Mouse (Mus musculus) midbrain, postnatal 0 days (tissue): ENCODE results near the gene Dbn1. TPM values are rescaled to one million over a fixed set of nuclear protein-coding genes. Genes with fewer than 3 reads are reported as not detected.

Source experiments
- ATAC-seq: fragments of 200-750 bp; cut with Nextera tagmentation; 2 replicates; pipeline ENCODE4 v1.8.0; 2017; ENCODE audit warnings: moderate number of reproducible peaks, mild to moderate bottlenecking, moderate TSS enrichment, moderate library complexity; ENCODE audit not compliant: low FRiP score
- DNase-seq: peaks from one replicate; pipeline ENCODE4 v3.0.0-alpha.2; 2015; ENCODE audit warnings: low spot score
- H3K27ac ChIP-seq: fragments of 300-500 bp; sonication (generic); 2 replicates; pipeline ENCODE4 v1.5.1; 2014; ENCODE audit warnings: low read depth, mild to moderate bottlenecking, low read length, mixed read lengths
- H3K27me3 ChIP-seq: fragments of 300-500 bp; sonication (generic); 2 replicates; pipeline ENCODE4 v1.6.1; 2014; ENCODE audit warnings: low read length, control low read depth, mixed read lengths; ENCODE audit not compliant: insufficient read depth
- H3K36me3 ChIP-seq: fragments of 300-500 bp; sonication (generic); 2 replicates; pipeline ENCODE4 v1.6.1; 2014; ENCODE audit warnings: low read length, control low read depth, mixed read lengths; ENCODE audit not compliant: insufficient read depth
- H3K4me1 ChIP-seq: fragments of 300-500 bp; sonication (generic); 2 replicates; pipeline ENCODE4 v1.6.1; 2014; ENCODE audit warnings: mild to moderate bottlenecking, control low read depth, antibody characterized with exemption, low read length, mixed read lengths; ENCODE audit not compliant: insufficient read depth
- H3K4me2 ChIP-seq: fragments of 300-500 bp; sonication (generic); 2 replicates; pipeline ENCODE4 v1.6.1; 2014; ENCODE audit warnings: low read depth, mild to moderate bottlenecking, low read length, mixed read lengths; ENCODE audit not compliant: poor library complexity, severe bottlenecking
- H3K4me3 ChIP-seq: fragments of 300-500 bp; sonication (generic); 2 replicates; pipeline ENCODE4 v1.5.1; 2014; ENCODE audit warnings: low read depth, mild to moderate bottlenecking, low read length, moderate library complexity
- H3K9ac ChIP-seq: fragments of 300-500 bp; sonication (generic); replicated peaks from 2 replicates; pipeline ENCODE4 v1.6.1; 2014; ENCODE audit warnings: mild to moderate bottlenecking, low read length, moderate library complexity, mixed read lengths; ENCODE audit not compliant: poor library complexity, severe bottlenecking
- H3K9me3 ChIP-seq: fragments of 300-500 bp; sonication (generic); 2 replicates; pipeline ENCODE4 v1.6.1; 2016; ENCODE audit warnings: low read length, control low read depth
- CTCF ChIP-seq: IDR thresholded peaks from 2 replicates; pipeline ENCODE4 v1.5.1; 2016; ENCODE audit warnings: antibody characterized with exemption, mild to moderate bottlenecking
- WGBS: fragments of 180-500 bp; shearing (Covaris S2); extraction: QIAGEN DNeasy Blood & Tissue Kit; methylation state at CpG from one replicate; pipeline ENCODE4 v1.1.7; 2014; 5-methylcytosine and 5-hydroxymethylcytosine counted together
- polyA plus RNA-seq: library from polyadenylated mRNA; unstranded; fragments of >200 nt; fragmentation: Nextera tagmentation; extraction: Ambion mirVana; gene quantifications from 2 replicates; pipeline ENCODE4 v1.2.1, GENCODE M21; 2015
- total RNA-seq: library from RNA; depleted of rRNA; stranded (reverse); fragments of >200 nt; gene quantifications from 2 replicates; pipeline ENCODE4 v1.2.3, GENCODE M21; 2014

Dbn1 gene
- total and polyA plus RNA-seq, 2 experiments from 2014 or later: 484 to 510 TPM

DNA sequence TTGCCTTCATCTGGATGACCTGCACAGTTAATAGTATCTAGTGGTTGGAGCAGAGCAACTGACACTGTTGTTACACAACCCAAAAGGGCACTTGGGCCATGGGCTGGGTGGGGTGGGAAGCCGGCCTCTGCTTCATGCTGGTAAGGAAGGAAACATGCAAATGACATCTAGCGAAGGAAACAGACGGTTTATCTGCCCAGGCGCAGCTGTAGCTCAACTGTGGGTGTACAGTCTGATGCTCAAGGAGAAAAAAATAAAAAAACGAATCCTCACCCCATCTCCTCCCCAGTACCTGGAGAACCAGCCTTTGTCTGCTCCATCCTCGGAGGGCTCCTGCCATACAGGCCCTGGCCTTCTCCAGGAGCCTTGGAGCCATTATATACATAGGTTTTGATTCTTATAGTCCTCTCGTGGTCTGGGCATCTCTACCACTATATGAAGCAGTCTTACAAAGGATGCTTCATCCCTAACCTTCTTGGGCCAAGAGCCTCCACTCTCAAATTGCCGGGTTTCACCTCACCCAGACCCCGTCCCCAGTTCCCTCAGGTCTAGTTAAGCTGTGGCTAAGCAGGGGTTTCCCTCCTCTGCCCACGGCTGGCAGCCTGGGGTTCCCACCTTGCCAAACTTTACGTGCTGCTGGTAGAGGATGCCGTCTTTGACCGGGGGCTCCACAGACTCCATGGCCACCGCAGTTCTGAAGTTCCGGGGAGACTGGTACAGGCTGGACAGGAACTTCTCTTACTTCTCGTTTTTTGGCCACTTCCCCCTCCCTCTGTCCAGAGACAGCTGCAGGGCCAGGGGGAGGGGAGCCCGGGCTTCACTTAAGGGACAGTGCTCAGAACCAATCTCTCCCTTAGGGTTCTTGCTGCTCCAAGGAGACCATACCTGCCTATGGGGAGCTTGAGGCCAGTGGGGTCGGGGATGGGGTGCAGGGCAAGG is 40.2 kb upstream of the Dbn1 start:
- H3K9me3 ChIP-seq: no peaks in the 10 kb centered on the region
- TF ChIP-seq CTCF: no peak
- H3K4me1 ChIP-seq: no peaks in the 10 kb centered on the region
- peaks cover 31% of the 10 kb centered on the region for H3K36me3 ChIP-seq
- H3K4me3 ChIP-seq: no peak overlapping the region
- no peak overlapping the region for H3K27ac ChIP-seq
- H3K27me3 ChIP-seq: no peaks in the 10 kb centered on the region
- no peak overlapping the region for H3K4me2 ChIP-seq
- DNase-seq: no peak
- no peak overlapping the region for H3K9ac ChIP-seq
- WGBS: 77% methylated on average over 18 of the region's 18 CpGs
- no peak for ATAC-seq

DNA sequence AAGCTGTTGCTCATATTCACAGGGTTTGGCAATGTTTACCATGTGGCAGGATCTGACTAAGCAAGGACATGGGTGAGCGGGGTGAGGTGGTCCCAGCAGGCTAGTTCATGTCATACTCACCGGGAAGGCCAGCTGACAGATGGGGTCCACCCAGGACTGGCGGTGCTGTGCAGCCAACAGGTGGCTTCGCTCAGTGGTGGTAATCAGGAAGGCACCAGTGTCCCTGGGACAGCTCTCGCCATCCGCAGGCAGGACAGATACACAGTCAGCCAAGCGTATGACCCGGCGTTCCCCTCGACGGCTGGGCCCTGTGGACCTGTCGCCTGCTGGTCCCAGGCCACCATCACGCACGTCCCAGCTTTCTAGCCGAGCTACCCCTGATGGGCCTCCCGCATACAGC is 39.3 kb upstream of the Dbn1 start:
- no peak for ATAC-seq
- TF ChIP-seq CTCF: no peak

DNA sequence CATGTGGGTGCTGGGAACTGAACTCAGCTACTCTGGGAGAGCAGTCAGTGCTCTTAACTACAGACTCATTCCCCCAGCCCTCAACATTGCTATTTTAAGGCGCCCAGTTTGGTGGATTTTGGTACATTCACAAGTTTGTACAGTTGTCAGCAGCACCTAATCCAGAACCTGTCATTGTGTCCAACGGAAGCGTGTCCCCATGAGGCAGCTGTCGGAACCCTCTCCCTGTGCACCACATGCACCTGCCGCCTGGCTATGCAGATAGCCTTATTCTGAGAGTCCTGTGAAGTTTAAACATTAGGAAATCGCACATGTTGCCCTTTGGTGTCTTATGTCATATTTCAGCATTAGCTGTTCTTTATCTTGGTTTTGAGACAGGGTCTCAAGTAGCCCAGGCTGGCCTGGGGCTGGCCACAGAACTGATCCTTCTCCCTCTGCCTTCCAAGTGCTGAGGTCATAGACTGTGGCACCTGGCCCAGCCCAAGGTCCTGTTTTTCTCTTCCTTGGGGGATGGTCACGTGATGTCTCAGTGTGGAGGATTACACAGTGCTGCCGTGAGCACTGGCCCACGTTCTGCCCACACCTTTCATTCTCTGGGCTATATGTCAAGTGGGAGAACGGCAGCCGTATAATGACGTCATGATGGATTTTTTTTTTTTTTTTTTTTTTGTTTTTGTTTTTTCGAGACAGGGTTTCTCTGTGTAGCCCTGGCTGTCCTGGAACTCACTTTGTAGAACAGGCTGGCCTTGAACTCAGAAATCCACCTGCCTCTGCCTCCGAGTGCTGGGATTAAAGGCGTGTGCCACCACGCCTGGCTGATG is 38.0 kb upstream of the Dbn1 start:
- no peak for DNase-seq
- 83% methylated on average over 16 of the region's 16 CpGs for WGBS
- Histone ChIP-seq H3K9ac (no peak overlapping the region), H3K4me2 (no peak overlapping the region), H3K36me3 (peaks cover 17% of the 10 kb centered on the region; the same call in 1 of the 2 replicates), H3K27me3 (no peaks in the 10 kb centered on the region), H3K27ac (no peak overlapping the region), H3K9me3 (no peaks in the 10 kb centered on the region), H3K4me1 (no peaks in the 10 kb centered on the region), H3K4me3 (no peak overlapping the region)
- no peak for TF ChIP-seq CTCF
- ATAC-seq: no peak

More for the DNA sequence above, 39.3 kb upstream of the Dbn1 start:
- no peak overlapping the region for H3K4me3 ChIP-seq
- no peaks in the 10 kb centered on the region for H3K4me1 ChIP-seq
- H3K36me3 ChIP-seq: peaks cover 29% of the 10 kb centered on the region
- H3K4me2 ChIP-seq: no peak overlapping the region
- no peaks in the 10 kb centered on the region for H3K9me3 ChIP-seq
- H3K27ac ChIP-seq: no peak overlapping the region
- H3K27me3 ChIP-seq: no peaks in the 10 kb centered on the region
- WGBS: 87% methylated on average over 16 of the region's 16 CpGs
- no peak for DNase-seq
- no peak overlapping the region for H3K9ac ChIP-seq

DNA sequence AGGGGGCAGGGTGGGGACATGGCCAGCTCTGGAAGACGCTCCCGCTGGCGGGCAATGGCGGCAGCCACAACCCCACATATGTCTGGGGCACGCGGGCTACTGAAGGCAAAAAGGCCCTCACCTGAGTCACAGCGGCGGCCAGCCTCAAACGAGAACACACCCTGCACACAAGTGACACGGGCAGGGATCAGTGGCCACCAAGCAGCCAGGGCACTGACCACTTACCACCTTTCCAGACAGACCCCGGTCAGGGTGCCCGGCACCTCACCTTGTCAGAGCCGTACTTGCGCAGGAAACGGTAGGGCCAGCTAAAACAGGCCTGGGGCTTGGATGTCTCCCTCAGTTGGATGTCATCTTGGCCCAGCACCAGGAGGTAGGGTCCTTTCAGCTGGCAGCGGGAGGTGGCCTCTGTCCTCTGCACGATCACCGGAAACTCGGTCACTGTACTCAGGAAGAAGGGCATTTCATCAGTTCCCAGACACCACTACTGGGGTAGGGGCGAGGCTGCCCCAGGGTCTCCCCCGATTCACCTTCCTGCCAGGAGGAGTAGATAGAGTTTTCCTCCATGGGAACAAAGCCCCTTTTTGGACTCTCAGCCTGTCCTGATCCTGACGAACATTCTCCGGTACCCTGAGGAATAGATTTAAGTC is 36.2 kb upstream of the Dbn1 start:
- no peak overlapping the region for H3K9ac ChIP-seq
- 91% methylated on average over 23 of the region's 23 CpGs for WGBS
- no peak for TF ChIP-seq CTCF
- no peak for DNase-seq
- no peak overlapping the region for H3K4me2 ChIP-seq
- H3K9me3 ChIP-seq: no peaks in the 10 kb centered on the region
- H3K4me3 ChIP-seq: no peak overlapping the region
- H3K36me3 ChIP-seq: peaks cover 2% of the 10 kb centered on the region; the same call in 1 of the 2 replicates
- no peak for ATAC-seq
- H3K27ac ChIP-seq: no peak overlapping the region
- no peaks in the 10 kb centered on the region for H3K4me1 ChIP-seq
- H3K27me3 ChIP-seq: no peaks in the 10 kb centered on the region

DNA sequence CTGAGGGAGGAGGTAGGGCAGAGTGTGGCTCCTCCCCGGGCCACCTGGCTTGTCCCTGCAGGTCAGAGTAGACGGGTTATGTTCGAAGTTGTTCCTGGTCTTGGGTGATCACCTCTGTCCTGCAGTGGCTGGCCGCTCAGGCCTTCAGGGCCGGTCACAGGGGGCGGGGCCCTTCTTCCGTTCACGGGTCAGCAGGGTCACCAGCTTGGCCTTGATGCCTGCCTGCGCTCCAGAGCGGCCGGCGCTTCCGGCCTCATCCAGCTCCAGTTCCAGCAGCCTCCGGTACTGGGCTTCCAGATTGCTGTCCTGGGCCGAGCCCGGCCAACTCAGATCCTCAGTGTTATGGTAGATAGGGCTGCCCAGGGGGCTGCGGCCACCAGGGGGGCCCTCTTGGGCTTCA is 35.4 kb upstream of the Dbn1 start:
- H3K36me3 ChIP-seq: no peaks in the 10 kb centered on the region; the same call in 1 of the 2 replicates
- no peaks in the 10 kb centered on the region for H3K4me1 ChIP-seq
- DNase-seq (no peak), ATAC-seq (no peak)
- TF ChIP-seq CTCF: no peak
- H3K27ac ChIP-seq: no peak overlapping the region
- H3K4me2 ChIP-seq: no peak overlapping the region
- no peak overlapping the region for H3K9ac ChIP-seq
- no peak overlapping the region for H3K4me3 ChIP-seq
- 64% methylated on average over 17 of the region's 17 CpGs for WGBS
- H3K9me3 ChIP-seq: no peaks in the 10 kb centered on the region
- no peaks in the 10 kb centered on the region for H3K27me3 ChIP-seq
